Mouse (Mus musculus): ENCODE measurements around the gene Lect2. TPM values are rescaled to one million over a fixed set of nuclear protein-coding genes. Genes with fewer than 3 reads are reported as not detected.

The Lect2 gene
- polyA plus RNA-seq, 1 experiment: not detected

- H3K4me1 ChIP-seq (ENCODE audit: control insufficient read depth, insufficient read depth, insufficient read length, low read length): peaks cover 12% of the 10 kb centered on the region
- no peak overlapping the region for H3K4me3 ChIP-seq (ENCODE audit: insufficient read depth, low read depth, low read length)
- peak overlapping the region; percentile 51 for H3K27ac ChIP-seq (replicated peaks; ENCODE audit: low read depth, low read length)
Measured at GRCm38 (mm10) chr13:56575701-56576321, 27.5 kb upstream of the Lect2 start.

DNA sequence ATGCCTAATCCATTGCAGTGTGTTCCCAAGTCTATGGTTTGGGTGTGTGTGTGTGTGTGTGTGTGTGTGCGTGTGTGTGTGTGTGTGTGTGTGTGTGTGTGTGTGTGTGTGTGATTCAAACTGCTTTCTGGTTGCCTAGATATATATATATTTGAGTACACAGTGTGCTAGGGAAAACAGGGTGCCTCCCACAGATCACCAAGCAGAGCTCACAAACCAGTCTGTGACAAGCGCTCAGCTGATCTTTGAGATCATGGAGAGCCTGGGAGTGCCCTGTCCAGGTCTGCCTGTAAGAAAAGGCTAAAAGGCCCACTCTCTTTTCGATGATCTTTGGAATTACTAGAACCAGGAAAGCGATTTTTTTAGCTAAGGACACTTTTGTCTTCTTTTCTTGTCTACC, 26.8 kb upstream of the Lect2 start:
- Histone ChIP-seq H3K4me1 (ENCODE audit: control insufficient read depth, insufficient read depth, insufficient read length, low read length) (peaks cover 12% of the 10 kb centered on the region), H3K27ac (replicated peaks; ENCODE audit: low read depth, low read length) (no peak overlapping the region), H3K4me3 (ENCODE audit: insufficient read depth, low read depth, low read length) (no peak overlapping the region)

GRCm38 (mm10) chr13:56571645-56572044, 23.3 kb upstream of the Lect2 start:
- Histone ChIP-seq H3K27ac (replicated peaks; ENCODE audit: low read depth, low read length) (no peak overlapping the region; the same call in 1 of the 2 replicates), H3K4me3 (ENCODE audit: insufficient read depth, low read depth, low read length) (no peak overlapping the region), H3K4me1 (ENCODE audit: control insufficient read depth, insufficient read depth, insufficient read length, low read length) (peaks cover 12% of the 10 kb centered on the region)

DNA sequence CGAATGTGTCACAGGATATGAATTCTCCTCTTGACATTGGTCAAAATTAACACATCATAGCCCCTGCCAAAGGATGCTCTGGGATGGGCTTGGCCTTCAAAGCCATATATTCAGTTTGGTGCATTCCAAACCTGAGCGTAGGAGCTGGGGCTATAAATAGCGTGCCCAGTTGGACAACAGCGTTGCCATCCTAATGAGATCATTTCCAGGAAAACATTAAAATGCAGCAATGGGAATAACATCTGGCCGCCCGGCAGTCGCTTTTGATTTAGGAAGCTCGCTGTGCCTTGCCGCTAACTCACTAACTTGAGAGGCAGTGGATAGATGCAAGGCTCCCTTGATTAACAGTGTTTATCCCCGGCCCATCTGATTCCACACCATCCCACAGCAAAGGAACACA, 18.0 kb upstream of the Lect2 start:
- Histone ChIP-seq H3K4me1 (ENCODE audit: control insufficient read depth, insufficient read depth, insufficient read length, low read length) (peaks cover under 1% of the 10 kb centered on the region; the same call in 1 of the 2 replicates), H3K4me3 (ENCODE audit: insufficient read depth, low read depth, low read length) (no peak overlapping the region), H3K27ac (replicated peaks; ENCODE audit: low read depth, low read length) (peak overlapping the region; percentile 46)

DNA sequence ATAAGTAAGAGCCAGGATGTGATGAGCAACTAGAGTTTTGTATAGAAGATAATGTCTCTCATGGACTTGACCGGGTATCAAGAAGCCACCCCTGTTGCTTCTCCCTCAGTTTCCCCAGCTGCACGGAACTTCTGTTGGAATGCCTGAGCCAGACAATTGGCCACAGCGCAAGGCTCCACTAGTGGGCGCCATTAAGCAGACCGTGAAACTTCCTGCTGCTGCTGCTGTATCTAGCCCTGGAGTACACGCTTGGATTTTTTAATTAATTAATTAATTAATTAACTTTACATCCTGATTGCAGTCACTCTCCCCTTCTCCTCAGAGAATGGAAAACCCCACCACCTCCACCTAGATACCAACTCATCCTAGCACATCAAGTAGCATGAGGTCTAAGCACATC, 14.8 kb upstream of the Lect2 start:
- no peaks in the 10 kb centered on the region for H3K4me1 ChIP-seq (ENCODE audit: control insufficient read depth, insufficient read depth, insufficient read length, low read length)
- no peak overlapping the region for H3K27ac ChIP-seq (replicated peaks; ENCODE audit: low read depth, low read length)
- H3K4me3 ChIP-seq (ENCODE audit: insufficient read depth, low read depth, low read length): no peak overlapping the region

DNA sequence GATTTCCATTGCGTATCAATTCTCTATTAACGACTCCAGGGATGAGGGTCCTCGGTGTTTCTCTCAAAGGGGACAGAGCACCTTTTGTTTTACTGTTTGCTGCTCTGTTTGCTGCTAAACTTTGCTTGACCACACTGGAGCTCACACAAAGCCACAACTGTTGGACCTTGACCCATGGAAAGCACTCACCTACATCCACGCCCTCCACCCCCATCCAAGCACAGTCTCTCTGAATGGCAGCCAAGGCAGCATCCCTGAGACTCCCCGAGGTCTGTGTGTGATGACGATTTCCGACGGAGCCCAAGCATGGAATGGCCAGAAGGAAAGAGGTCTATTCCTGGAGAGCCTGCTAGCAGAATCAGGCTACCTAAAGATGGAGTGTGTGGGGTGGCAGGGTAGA, 12.8 kb upstream of the Lect2 start:
- no peak overlapping the region for H3K27ac ChIP-seq (replicated peaks; ENCODE audit: low read depth, low read length)
- no peak overlapping the region for H3K4me3 ChIP-seq (ENCODE audit: insufficient read depth, low read depth, low read length)
- no peaks in the 10 kb centered on the region for H3K4me1 ChIP-seq (ENCODE audit: control insufficient read depth, insufficient read depth, insufficient read length, low read length)

- Histone ChIP-seq H3K4me3 (ENCODE audit: insufficient read depth, low read depth, low read length) (no peak overlapping the region), H3K4me1 (ENCODE audit: control insufficient read depth, insufficient read depth, insufficient read length, low read length) (no peaks in the 10 kb centered on the region), H3K27ac (replicated peaks; ENCODE audit: low read depth, low read length) (no peak overlapping the region)
Measured at GRCm38 (mm10) chr13:56559841-56560370, 11.6 kb upstream of the Lect2 start.

GRCm38 (mm10) chr13:56558811-56559210, 10.5 kb upstream of the Lect2 start:
- no peak overlapping the region for H3K27ac ChIP-seq (replicated peaks; ENCODE audit: low read depth, low read length)

GRCm38 (mm10) chr13:56556701-56557100, 8.4 kb upstream of the Lect2 start:
- Histone ChIP-seq H3K4me3 (ENCODE audit: insufficient read depth, low read depth, low read length) (no peak overlapping the region), H3K27ac (replicated peaks; ENCODE audit: low read depth, low read length) (no peak overlapping the region), H3K4me1 (ENCODE audit: control insufficient read depth, insufficient read depth, insufficient read length, low read length) (no peaks in the 10 kb centered on the region)

More at GRCm38 (mm10) chr13:56558811-56559210, 10.5 kb upstream of the Lect2 start:
- Histone ChIP-seq H3K4me1 (ENCODE audit: control insufficient read depth, insufficient read depth, insufficient read length, low read length) (no peaks in the 10 kb centered on the region), H3K4me3 (ENCODE audit: insufficient read depth, low read depth, low read length) (no peak overlapping the region)

DNA sequence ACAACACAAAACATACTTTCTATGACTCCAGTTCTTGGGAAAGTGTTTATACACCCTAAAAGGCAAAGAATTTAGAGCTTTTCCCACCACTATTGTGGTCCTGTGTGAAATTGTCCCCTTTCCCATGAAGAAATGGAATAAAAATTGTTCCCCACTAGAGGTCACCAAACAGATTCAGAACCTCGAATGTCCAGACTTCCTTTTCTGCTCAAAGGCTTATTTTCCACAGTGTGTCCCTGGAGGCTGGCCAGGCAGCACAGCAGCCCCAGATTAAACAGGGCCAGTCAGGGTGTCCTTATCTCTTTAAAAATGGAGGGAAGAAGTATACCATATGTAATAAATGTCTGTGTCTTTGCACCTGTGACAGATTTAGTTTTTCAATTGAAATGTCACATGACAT, 7.7 kb upstream of the Lect2 start:
- no peaks in the 10 kb centered on the region for H3K4me1 ChIP-seq (ENCODE audit: control insufficient read depth, insufficient read depth, insufficient read length, low read length)
- H3K4me3 ChIP-seq (ENCODE audit: insufficient read depth, low read depth, low read length): no peak overlapping the region

GRCm38 (mm10) chr13:56554409-56554808, 6.1 kb upstream of the Lect2 start:
- Histone ChIP-seq H3K4me3 (ENCODE audit: insufficient read depth, low read depth, low read length) (no peak overlapping the region), H3K4me1 (ENCODE audit: control insufficient read depth, insufficient read depth, insufficient read length, low read length) (no peaks in the 10 kb centered on the region), H3K27ac (replicated peaks; ENCODE audit: low read depth, low read length) (no peak overlapping the region)

More for the DNA sequence above, 7.7 kb upstream of the Lect2 start:
- H3K27ac ChIP-seq (replicated peaks; ENCODE audit: low read depth, low read length): no peak overlapping the region

- Histone ChIP-seq H3K27ac (replicated peaks; ENCODE audit: low read depth, low read length) (no peak overlapping the region), H3K4me3 (ENCODE audit: insufficient read depth, low read depth, low read length) (no peak overlapping the region)
Measured at GRCm38 (mm10) chr13:56553923-56554322, 5.6 kb upstream of the Lect2 start.

DNA sequence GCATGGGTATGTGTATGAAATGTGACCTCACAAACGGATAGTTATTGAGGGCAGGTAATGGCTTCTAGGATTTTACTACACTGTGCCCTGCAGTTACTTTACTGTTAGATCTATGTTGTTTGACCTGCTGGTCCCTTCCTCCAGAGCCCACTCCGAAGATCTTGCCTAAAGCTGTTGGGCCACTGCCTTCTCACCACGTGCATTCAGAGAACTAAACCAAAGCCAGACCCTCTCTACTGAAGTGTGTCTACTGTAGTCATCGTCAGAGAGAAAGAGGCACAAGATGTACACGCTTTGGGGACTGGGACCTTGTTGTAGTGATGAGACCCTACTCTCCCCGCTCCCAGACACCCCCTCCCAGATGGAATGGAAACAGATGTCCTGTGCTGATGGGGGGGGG, 3.4 kb upstream of the Lect2 start:
- Histone ChIP-seq H3K4me1 (ENCODE audit: control insufficient read depth, insufficient read depth, insufficient read length, low read length) (no peaks in the 10 kb centered on the region), H3K4me3 (ENCODE audit: insufficient read depth, low read depth, low read length) (no peak overlapping the region), H3K27ac (replicated peaks; ENCODE audit: low read depth, low read length) (no peak overlapping the region)

More at GRCm38 (mm10) chr13:56553923-56554322, 5.6 kb upstream of the Lect2 start:
- no peaks in the 10 kb centered on the region for H3K4me1 ChIP-seq (ENCODE audit: control insufficient read depth, insufficient read depth, insufficient read length, low read length)

GRCm38 (mm10) chr13:56550574-56550973, 2.3 kb upstream of the Lect2 start:
- no peak overlapping the region for H3K27ac ChIP-seq (replicated peaks; ENCODE audit: low read depth, low read length)
- H3K4me3 ChIP-seq (ENCODE audit: insufficient read depth, low read depth, low read length): no peak overlapping the region
- no peaks in the 10 kb centered on the region for H3K4me1 ChIP-seq (ENCODE audit: control insufficient read depth, insufficient read depth, insufficient read length, low read length)

GRCm38 (mm10) chr13:56549364-56549763, 1.1 kb upstream of the Lect2 start:
- Histone ChIP-seq H3K4me1 (ENCODE audit: control insufficient read depth, insufficient read depth, insufficient read length, low read length) (no peaks in the 10 kb centered on the region), H3K4me3 (ENCODE audit: insufficient read depth, low read depth, low read length) (no peak overlapping the region), H3K27ac (replicated peaks; ENCODE audit: low read depth, low read length) (no peak overlapping the region)

GRCm38 (mm10) chr13:56544956-56545355, 3.3 kb downstream of the Lect2 start:
- H3K4me1 ChIP-seq (ENCODE audit: control insufficient read depth, insufficient read depth, insufficient read length, low read length): no peaks in the 10 kb centered on the region
- H3K4me3 ChIP-seq (ENCODE audit: insufficient read depth, low read depth, low read length): no peak overlapping the region
- H3K27ac ChIP-seq (replicated peaks; ENCODE audit: low read depth, low read length): no peak overlapping the region
